Mouse (Mus musculus) forebrain, embryonic 11.5 days (tissue): ENCODE measurements around the gene Arl5a. TPM values are rescaled to one million over a fixed set of nuclear protein-coding genes. Genes with fewer than 3 reads are reported as not detected.

Source experiments
- ATAC-seq: fragments of 200-750 bp; cut with Nextera tagmentation; replicated peaks from 2 replicates; pipeline ENCODE4 v1.8.0; 2017; ENCODE audit warnings: moderate TSS enrichment; ENCODE audit not compliant: low FRiP score
- DNase-seq: peaks from one replicate; pipeline ENCODE4 v3.0.0-alpha.2; 2017; ENCODE audit warnings: low spot score
- H3K27ac ChIP-seq: fragments of 300-500 bp; sonication (generic); 2 replicates; pipeline ENCODE4 v1.5.1; 2014; ENCODE audit warnings: low read depth, low read length
- H3K27me3 ChIP-seq: fragments of 300-500 bp; sonication (generic); 2 replicates; pipeline ENCODE4 v1.6.1; 2014; ENCODE audit warnings: mild to moderate bottlenecking, low read length, mixed read lengths; ENCODE audit not compliant: control insufficient read depth, insufficient read depth
- H3K36me3 ChIP-seq: fragments of 300-500 bp; sonication (generic); 2 replicates; pipeline ENCODE4 v1.6.1; 2014; ENCODE audit warnings: mild to moderate bottlenecking, low read length, moderate library complexity, mixed read lengths; ENCODE audit not compliant: control insufficient read depth, insufficient read depth
- H3K4me1 ChIP-seq: fragments of 300-500 bp; sonication (generic); replicated peaks from 2 replicates; pipeline ENCODE4 v1.6.1; 2014; ENCODE audit warnings: low read length, mixed read lengths; ENCODE audit not compliant: control insufficient read depth, insufficient read depth
- H3K4me2 ChIP-seq: fragments of 300-500 bp; sonication (generic); 2 replicates; pipeline ENCODE4 v1.6.1; 2014; ENCODE audit warnings: low read depth, mild to moderate bottlenecking, low read length, moderate library complexity, mixed read lengths; ENCODE audit not compliant: severe bottlenecking
- H3K4me3 ChIP-seq: fragments of 300-500 bp; sonication (generic); 2 replicates; pipeline ENCODE4 v1.5.1; 2014; ENCODE audit warnings: low read depth, low read length
- H3K9ac ChIP-seq: fragments of 300-500 bp; sonication (generic); 2 replicates; pipeline ENCODE4 v1.6.1; 2014; ENCODE audit warnings: low read length
- H3K9me3 ChIP-seq: fragments of 300-500 bp; sonication (generic); 2 replicates; pipeline ENCODE4 v1.6.1; 2016; ENCODE audit warnings: low read length, mixed read lengths; ENCODE audit not compliant: control insufficient read depth
- WGBS: fragments of 180-500 bp; shearing (Covaris S2); extraction: QIAGEN DNeasy Blood & Tissue Kit; methylation state at CpG from one replicate; pipeline ENCODE4 v1.1.7; 2014; 5-methylcytosine and 5-hydroxymethylcytosine counted together
- polyA plus RNA-seq: library from polyadenylated mRNA; unstranded; fragments of >200 nt; fragmentation: Nextera tagmentation; extraction: Ambion mirVana; gene quantifications from 2 replicates; pipeline ENCODE4 v1.2.1, GENCODE M21; 2014

Arl5a gene
- 73.5 and 77.8 TPM in 2 replicates for polyA plus RNA-seq

DNA sequence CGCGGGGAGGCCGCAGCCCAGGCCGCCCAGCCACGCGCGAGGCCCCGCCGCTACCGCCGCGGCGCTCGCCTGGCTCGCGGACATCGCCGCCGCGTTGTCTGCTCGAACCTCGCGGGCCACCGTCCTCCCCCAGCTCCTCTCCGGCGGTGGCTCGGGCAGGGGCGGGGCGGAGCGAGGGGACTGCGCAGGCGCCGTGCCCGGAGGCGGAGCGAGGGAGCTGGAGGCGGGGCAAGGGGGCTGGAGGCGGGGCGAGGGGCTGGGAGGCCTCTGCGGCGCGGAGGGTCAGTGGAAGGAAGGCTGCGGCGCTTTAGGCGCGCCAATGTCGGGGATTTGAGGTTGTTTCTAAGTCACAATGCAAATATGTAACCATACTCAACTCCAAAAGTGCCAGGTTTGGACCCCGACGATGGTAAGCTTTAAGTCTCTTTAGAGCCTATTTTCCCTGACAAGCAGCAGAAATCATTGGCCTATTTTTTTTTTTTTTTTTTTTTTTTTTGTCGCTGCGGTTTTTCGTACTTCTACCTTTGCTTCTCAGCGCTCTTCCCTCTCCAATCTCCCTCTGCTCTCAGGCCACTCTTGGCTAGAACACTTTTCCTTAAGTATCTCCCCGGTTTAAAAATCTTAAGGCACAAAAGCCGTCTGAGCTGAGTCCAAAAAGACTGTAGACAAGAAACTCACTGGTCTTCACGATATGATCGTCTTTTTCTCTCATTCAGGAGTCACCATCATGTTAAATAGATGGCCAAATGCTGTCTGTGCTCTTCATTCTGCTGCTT lies at the start of gene Arl5a:
Gene Arl5a (minus strand): TSS at position 155 of the 776 bp plus-strand sequence.
- ATAC-seq = peak; percentile 95
- no peaks in the 10 kb centered on the region for H3K9me3 ChIP-seq
- H3K9ac ChIP-seq = peak within 1 kb of the TSS; percentile 91
- H3K27ac ChIP-seq = peak within 1 kb of the TSS; percentile 64; the same call in 1 of the 2 replicates
- H3K4me1 ChIP-seq = no peaks in the 10 kb centered on the region
- H3K27me3 ChIP-seq = no peaks in the 10 kb centered on the region
- WGBS = under 1% methylated on average over 33 of the region's 57 CpGs
- DNase-seq = peak; percentile 99
- H3K36me3 ChIP-seq = no peaks in the 10 kb centered on the region
- peak within 1 kb of the TSS; percentile 70 for H3K4me2 ChIP-seq
- peak within 1 kb of the TSS; percentile 90 for H3K4me3 ChIP-seq

DNA sequence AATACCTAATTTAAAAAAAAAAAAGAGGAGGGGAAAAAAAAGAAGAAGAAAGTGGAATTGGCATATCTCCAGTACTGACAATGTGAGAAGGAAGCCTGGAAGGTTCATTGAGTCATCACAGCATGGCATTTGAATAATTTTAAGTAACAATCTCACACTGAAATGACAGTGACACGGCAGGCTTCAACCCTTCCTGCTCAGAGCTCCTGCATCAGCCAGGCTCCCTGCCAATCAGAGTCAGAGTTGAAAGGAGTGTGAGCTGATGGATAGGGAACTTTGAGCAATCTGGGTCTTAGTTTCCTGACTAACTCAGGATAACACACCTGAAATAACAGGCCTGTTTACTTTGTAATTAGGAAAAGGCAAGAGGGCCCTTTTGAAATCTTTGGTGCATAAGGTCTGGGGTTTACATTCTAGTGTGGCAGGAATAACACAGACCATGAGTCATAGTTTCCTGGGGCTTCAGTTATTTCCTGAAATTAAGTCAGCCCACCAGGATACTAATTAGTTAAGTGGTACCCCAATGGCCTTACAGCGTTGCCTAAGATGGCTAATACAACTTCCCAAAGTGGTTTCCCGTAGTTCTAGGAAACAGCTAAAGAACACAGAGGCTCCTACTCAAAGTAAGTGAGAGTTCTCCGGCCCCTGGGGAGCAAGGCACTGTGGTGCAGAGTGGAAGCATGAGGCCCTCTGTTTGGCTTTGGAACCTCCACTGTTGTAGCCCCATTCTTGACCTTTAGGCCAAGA lies 47.0 kb upstream of the Arl5a start:
- DNase-seq (no peak), ATAC-seq (no peak)
- no peaks in the 10 kb centered on the region for H3K27me3 ChIP-seq
- 39% methylated on average over 4 of the region's 4 CpGs for WGBS
- H3K9ac ChIP-seq = no peak overlapping the region
- H3K4me1 ChIP-seq = no peaks in the 10 kb centered on the region
- H3K4me3 ChIP-seq = no peak overlapping the region
- H3K4me2 ChIP-seq = no peak overlapping the region
- H3K27ac ChIP-seq = no peak overlapping the region
- no peaks in the 10 kb centered on the region for H3K9me3 ChIP-seq
- H3K36me3 ChIP-seq = no peaks in the 10 kb centered on the region

GRCm38 (mm10) chr2:52470044-52470560 lies 45.4 kb upstream of the Arl5a start:
- Histone ChIP-seq H3K27me3 (no peaks in the 10 kb centered on the region), H3K4me3 (no peak overlapping the region), H3K4me1 (no peaks in the 10 kb centered on the region), H3K36me3 (no peaks in the 10 kb centered on the region), H3K9ac (no peak overlapping the region), H3K9me3 (no peaks in the 10 kb centered on the region), H3K27ac (no peak overlapping the region), H3K4me2 (no peak overlapping the region)
- DNase-seq = no peak
- ATAC-seq = no peak
- 82% methylated on average over 4 of the region's 4 CpGs for WGBS

- ATAC-seq = no peak
- WGBS = 87% methylated on average over 6 of the region's 6 CpGs
- Histone ChIP-seq H3K36me3 (no peaks in the 10 kb centered on the region), H3K27me3 (no peaks in the 10 kb centered on the region), H3K4me3 (no peak overlapping the region), H3K9me3 (no peaks in the 10 kb centered on the region), H3K4me2 (no peak overlapping the region), H3K4me1 (no peaks in the 10 kb centered on the region), H3K9ac (no peak overlapping the region), H3K27ac (no peak overlapping the region)
- DNase-seq = no peak
These were observed 42.9 kb upstream of the Arl5a start for GRCm38 (mm10) chr2:52467629-52468028.

- Histone ChIP-seq H3K4me2 (no peak overlapping the region), H3K9ac (no peak overlapping the region), H3K4me1 (no peaks in the 10 kb centered on the region), H3K9me3 (no peaks in the 10 kb centered on the region), H3K27ac (no peak overlapping the region), H3K4me3 (no peak overlapping the region), H3K27me3 (no peaks in the 10 kb centered on the region), H3K36me3 (no peaks in the 10 kb centered on the region)
- ATAC-seq = no peak
- 90% methylated on average over 12 of the region's 12 CpGs for WGBS
- no peak for DNase-seq
These were observed 36.7 kb upstream of the Arl5a start for GRCm38 (mm10) chr2:52461206-52461967.

DNA sequence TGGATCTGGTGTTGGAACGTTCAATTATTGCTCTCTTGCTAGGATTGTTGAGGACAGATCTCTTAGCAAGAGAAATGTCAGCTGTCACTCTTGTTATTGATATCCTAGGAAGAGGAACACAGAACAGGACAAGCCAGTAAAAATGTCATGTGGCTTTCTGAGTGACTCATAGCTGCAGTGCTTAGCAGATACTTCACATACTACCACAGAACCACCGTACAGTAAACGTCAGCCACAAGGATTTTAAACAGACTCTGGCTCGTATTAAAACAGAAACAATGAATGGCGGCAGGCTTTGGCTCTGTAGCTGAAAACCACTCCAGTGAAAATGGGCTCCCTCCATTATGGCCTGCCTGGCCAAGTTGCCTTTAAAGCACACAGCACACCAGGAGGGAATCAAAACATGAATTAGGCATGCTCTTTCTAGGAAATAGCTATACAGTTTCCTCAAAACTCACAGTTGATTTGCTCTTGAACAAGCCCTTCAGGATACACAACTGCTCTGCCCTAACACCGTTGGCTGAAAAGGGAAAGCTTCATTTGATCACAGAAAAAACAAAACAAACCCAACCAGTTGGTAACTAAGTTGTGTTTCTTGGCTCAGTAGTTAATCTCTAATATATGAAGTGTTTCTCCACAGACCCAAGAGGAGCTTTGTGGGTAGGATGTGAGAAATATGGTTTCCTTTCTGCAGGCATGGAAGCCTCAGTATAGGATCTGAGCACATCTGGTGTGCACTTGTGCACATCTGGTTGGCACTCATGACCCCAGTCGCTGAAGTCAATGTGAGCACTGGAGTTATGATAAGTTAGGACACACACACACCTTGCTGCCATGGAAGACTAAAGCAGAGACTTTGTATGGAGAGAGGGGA lies 31.1 kb upstream of the Arl5a start:
- 74% methylated on average over 7 of the region's 7 CpGs for WGBS
- no peak for ATAC-seq
- Histone ChIP-seq H3K4me2 (no peak overlapping the region), H3K4me1 (no peaks in the 10 kb centered on the region), H3K9ac (no peak overlapping the region), H3K27me3 (no peaks in the 10 kb centered on the region), H3K9me3 (no peaks in the 10 kb centered on the region), H3K36me3 (no peaks in the 10 kb centered on the region), H3K27ac (no peak overlapping the region), H3K4me3 (no peak overlapping the region)
- no peak for DNase-seq

DNA sequence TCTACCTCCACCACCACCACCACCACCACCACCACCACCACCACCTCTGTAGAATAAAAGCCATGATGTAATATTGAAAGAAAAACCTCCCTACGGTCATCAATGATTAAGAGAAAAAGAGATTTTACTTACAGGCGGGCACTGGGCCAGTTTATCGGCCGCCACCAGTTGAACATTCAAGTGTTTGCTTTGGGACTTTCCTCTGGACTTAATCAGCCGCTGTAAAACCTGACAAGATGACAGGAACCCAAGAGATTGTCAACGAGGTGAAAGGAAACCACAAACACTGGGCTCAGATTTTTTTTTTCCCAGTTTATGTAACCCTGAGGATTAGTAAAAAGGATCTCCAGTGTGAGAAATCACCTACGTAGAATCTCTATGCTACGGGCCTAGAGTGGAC lies 25.1 kb upstream of the Arl5a start:
- Histone ChIP-seq H3K9me3 (no peaks in the 10 kb centered on the region), H3K9ac (no peak overlapping the region), H3K27ac (no peak overlapping the region), H3K4me2 (no peak overlapping the region), H3K27me3 (no peaks in the 10 kb centered on the region), H3K4me3 (no peak overlapping the region), H3K36me3 (no peaks in the 10 kb centered on the region), H3K4me1 (no peaks in the 10 kb centered on the region)
- DNase-seq = no peak
- no peak for ATAC-seq
- WGBS = 92% methylated on average over 8 of the region's 8 CpGs

DNA sequence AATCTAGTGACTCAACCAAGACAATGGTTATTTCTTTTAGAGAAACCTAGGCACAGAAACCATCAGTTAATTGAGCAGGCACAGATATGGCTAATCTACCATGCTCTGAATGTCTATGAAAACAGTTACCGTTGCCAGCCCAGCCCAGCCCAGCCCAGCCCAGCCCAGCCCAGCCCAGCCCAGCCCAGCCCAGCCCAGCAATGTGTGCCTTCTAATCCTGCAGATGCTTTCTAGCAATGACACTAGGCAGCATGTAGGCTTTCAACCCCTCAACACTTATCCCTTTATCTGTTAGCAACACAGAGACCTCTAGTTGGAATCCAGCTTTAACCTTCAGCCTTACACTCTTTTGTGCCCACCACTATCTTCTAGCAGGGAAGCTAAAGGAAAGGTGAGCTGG lies 24.2 kb upstream of the Arl5a start:
- no peak overlapping the region for H3K4me3 ChIP-seq
- 78% methylated on average over 1 of the region's 1 CpGs for WGBS
- no peaks in the 10 kb centered on the region for H3K27me3 ChIP-seq
- no peak for ATAC-seq
- H3K4me2 ChIP-seq = no peak overlapping the region
- H3K27ac ChIP-seq = no peak overlapping the region
- H3K4me1 ChIP-seq = no peaks in the 10 kb centered on the region
- DNase-seq = no peak
- no peaks in the 10 kb centered on the region for H3K36me3 ChIP-seq
- H3K9ac ChIP-seq = no peak overlapping the region
- H3K9me3 ChIP-seq = no peaks in the 10 kb centered on the region
